Comparison of ENCODE assay signal across 8 mouse cellular contexts in the genomic region with DNA sequence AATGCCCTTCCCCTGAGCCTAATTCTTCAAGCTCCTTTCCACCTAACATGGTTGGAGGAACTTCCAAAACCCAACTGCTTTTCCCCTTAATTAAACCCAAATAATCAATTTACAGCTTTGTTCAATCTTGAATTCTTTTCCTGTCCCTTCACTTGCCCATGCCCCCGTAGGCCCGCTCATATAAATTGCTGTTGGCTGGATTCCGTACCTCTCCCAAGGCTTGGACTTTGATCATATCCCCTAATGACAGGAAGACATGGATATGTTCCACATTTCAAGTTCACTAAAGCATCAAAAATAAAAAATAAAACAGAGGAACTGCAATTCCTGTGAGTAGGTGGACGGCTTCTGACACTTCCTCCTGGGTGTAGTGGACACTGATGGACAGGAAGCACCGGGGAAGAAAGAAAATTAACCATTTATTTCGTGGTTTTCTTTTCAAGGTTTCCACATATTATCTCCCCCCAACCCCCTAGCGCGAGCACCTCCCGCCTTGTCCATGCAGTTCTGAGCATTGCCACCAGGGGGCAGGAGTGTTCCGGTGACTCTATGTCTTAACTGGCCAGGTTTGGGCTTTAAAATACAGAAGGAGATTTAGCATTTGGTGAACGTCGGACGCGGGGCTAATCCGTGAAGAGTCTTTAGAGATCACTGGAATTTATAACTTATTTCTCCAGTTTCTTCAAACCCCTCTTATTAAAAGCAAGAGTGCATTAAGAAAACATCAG. TPM values are rescaled to one million over a fixed set of nuclear protein-coding genes. Genes with fewer than 3 reads are reported as not detected.
A peak's percentile ranks its signal among the peaks of the same experiment; 100 is the strongest.
DNase-seq lines count a peak whose midpoint lies in the region; ATAC-seq and TF ChIP-seq lines count a peak whose summit lies in the region.

No protein-coding gene starts in this region.

- TF ChIP-seq EP300 in stomach, postnatal 0 days (optimal IDR thresholded peaks at IDR 0.05) = no peak

- DNase-seq in midbrain, embryonic 10.5 days (ENCODE audit: low spot score) = peak; percentile 73
- DNase-seq in embryo, embryonic 10.5 days (ENCODE audit: low spot score) = peak; percentile 89
- DNase-seq in heart, adult 11 months = peak; percentile 98
- DNase-seq in kidney, adult 2 months = peak; percentile 83
- peak; percentile 91 for DNase-seq in naive thymus-derived CD4-positive, alpha-beta T cell, adult 2 months (ENCODE audit: low read depth)
- peak; percentile 76 for DNase-seq in stomach, postnatal 0 days (ENCODE audit: low spot score)

- peak; percentile 90 for TF ChIP-seq CTCF in kidney, adult 2 months (conservative IDR thresholded peaks at IDR 0.05; ENCODE audit: insufficient read depth, insufficient read length, low read depth, low read length)
- peak; percentile 96 for TF ChIP-seq CTCF in stomach, postnatal 0 days (IDR thresholded peaks at IDR 0.05; ENCODE audit: low read depth)

- no peak overlapping the region for H3K9ac ChIP-seq in midbrain, embryonic 15.5 days
- no peak overlapping the region for H3K9ac ChIP-seq in limb, embryonic 13.5 days
- H3K9ac ChIP-seq in stomach, postnatal 0 days (ENCODE audit: low read length) = no peak overlapping the region

- WGBS in midbrain, embryonic 10.5 days = 23% methylated on average over 15 of the region's 15 CpGs
- 12% methylated on average over 15 of the region's 15 CpGs for WGBS in midbrain, embryonic 15.5 days
- WGBS in kidney, adult 2 months = 4% methylated on average over 15 of the region's 15 CpGs
- WGBS in limb, embryonic 13.5 days = 17% methylated on average over 15 of the region's 15 CpGs
- 15% methylated on average over 15 of the region's 15 CpGs for WGBS in stomach, postnatal 0 days

- H3K4me3 ChIP-seq in midbrain, embryonic 10.5 days = no peak overlapping the region
- H3K4me3 ChIP-seq in midbrain, embryonic 15.5 days = no peak overlapping the region
- H3K4me3 ChIP-seq in kidney, adult 2 months (ENCODE audit: insufficient read depth, low read depth, low read length) = no peak overlapping the region
- H3K4me3 ChIP-seq in limb, embryonic 13.5 days = no peak overlapping the region
- no peak overlapping the region for H3K4me3 ChIP-seq in stomach, postnatal 0 days (ENCODE audit: low read depth, low read length)

- H3K36me3 ChIP-seq in midbrain, embryonic 10.5 days = peaks cover 3% of the 10 kb centered on the region; the same call in 1 of the 2 replicates
- no peaks in the 10 kb centered on the region for H3K36me3 ChIP-seq in midbrain, embryonic 15.5 days (replicated peaks)
- H3K36me3 ChIP-seq in kidney, adult 2 months (ENCODE audit: control insufficient read depth, insufficient read depth, low read length) = no peaks in the 10 kb centered on the region
- peaks cover 8% of the 10 kb centered on the region; the same call in 1 of the 2 replicates for H3K36me3 ChIP-seq in limb, embryonic 13.5 days
- H3K36me3 ChIP-seq in stomach, postnatal 0 days (ENCODE audit: control insufficient read depth, insufficient read depth, low read length) = no peaks in the 10 kb centered on the region

- ATAC-seq in midbrain, embryonic 15.5 days (replicated peaks) = no peak
- no peak for ATAC-seq in limb, embryonic 13.5 days (ENCODE audit: low FRiP score, low read depth)
- peak; percentile 39; the same call in 1 of the 2 replicates for ATAC-seq in stomach, postnatal 0 days (ENCODE audit: low FRiP score, low TSS enrichment)

- H3K4me1 ChIP-seq in midbrain, embryonic 10.5 days = no peaks in the 10 kb centered on the region
- H3K4me1 ChIP-seq in midbrain, embryonic 15.5 days = no peaks in the 10 kb centered on the region
- no peaks in the 10 kb centered on the region for H3K4me1 ChIP-seq in kidney, adult 2 months (ENCODE audit: control insufficient read depth, insufficient read depth, low read length)
- H3K4me1 ChIP-seq in limb, embryonic 13.5 days = no peaks in the 10 kb centered on the region
- H3K4me1 ChIP-seq in stomach, postnatal 0 days (replicated peaks; ENCODE audit: control insufficient read depth, insufficient read depth) = no peaks in the 10 kb centered on the region

- no peaks in the 10 kb centered on the region for H3K27me3 ChIP-seq in midbrain, embryonic 10.5 days (ENCODE audit: low read depth, poor library complexity, severe bottlenecking)
- H3K27me3 ChIP-seq in midbrain, embryonic 15.5 days (replicated peaks) = no peaks in the 10 kb centered on the region
- H3K27me3 ChIP-seq in kidney, adult 2 months (replicated peaks; ENCODE audit: control insufficient read depth, insufficient read depth, low read length) = no peaks in the 10 kb centered on the region
- no peaks in the 10 kb centered on the region for H3K27me3 ChIP-seq in limb, embryonic 13.5 days
- H3K27me3 ChIP-seq in stomach, postnatal 0 days (ENCODE audit: control insufficient read depth, insufficient read depth, low read length) = no peaks in the 10 kb centered on the region

- no peak overlapping the region for H3K27ac ChIP-seq in midbrain, embryonic 10.5 days (replicated peaks)
- no peak overlapping the region for H3K27ac ChIP-seq in midbrain, embryonic 15.5 days
- H3K27ac ChIP-seq in kidney, adult 2 months (ENCODE audit: insufficient read depth, low read depth, low read length) = no peak overlapping the region
- H3K27ac ChIP-seq in limb, embryonic 13.5 days = no peak overlapping the region
- no peak overlapping the region for H3K27ac ChIP-seq in stomach, postnatal 0 days (replicated peaks)

- no peak for TF ChIP-seq POLR2A in kidney, adult 2 months (IDR thresholded peaks at IDR 0.05; ENCODE audit: low read depth, low read length)

- H3K9me3 ChIP-seq in midbrain, embryonic 10.5 days (replicated peaks) = no peaks in the 10 kb centered on the region
- no peaks in the 10 kb centered on the region for H3K9me3 ChIP-seq in midbrain, embryonic 15.5 days
- H3K9me3 ChIP-seq in limb, embryonic 13.5 days = no peaks in the 10 kb centered on the region
- no peaks in the 10 kb centered on the region for H3K9me3 ChIP-seq in stomach, postnatal 0 days (ENCODE audit: control insufficient read depth, low read length)

- H3K4me2 ChIP-seq in midbrain, embryonic 15.5 days = no peak overlapping the region
- H3K4me2 ChIP-seq in limb, embryonic 13.5 days (replicated peaks) = peak overlapping the region; percentile 28; the same call in 1 of the 2 replicates
- no peak overlapping the region for H3K4me2 ChIP-seq in stomach, postnatal 0 days (replicated peaks; ENCODE audit: low read depth)

RNA-seq across cellular contexts. Expression of gene Cep19, which starts 15.5 kb away (rescaled TPM):
- 36.2 and 38.3 TPM in 2 replicates for polyA plus RNA-seq in midbrain, embryonic 10.5 days (2016; fragmentation: Nextera tagmentation; extraction: Ambion mirVana)
- polyA plus RNA-seq in midbrain, embryonic 15.5 days (2015; fragmentation: Nextera tagmentation; extraction: Ambion mirVana) = 43.2 and 45.2 TPM in 2 replicates
- polyA plus RNA-seq in kidney, adult 2 months (2012; rRNA removed) = 17.2 and 18.9 TPM in 2 replicates
- 30.0 and 33.2 TPM in 2 replicates for polyA plus RNA-seq in limb, embryonic 13.5 days (2015; fragmentation: Nextera tagmentation; extraction: Ambion mirVana)
- polyA plus RNA-seq in stomach, postnatal 0 days (2015; fragmentation: Nextera tagmentation; extraction: Ambion mirVana) = 19.0 and 19.1 TPM in 2 replicates

RNA-seq across cellular contexts. Expression of gene Pigx, which starts 15.6 kb away (rescaled TPM):
- 148 and 153 TPM in 2 replicates for polyA plus RNA-seq in midbrain, embryonic 10.5 days (2016; fragmentation: Nextera tagmentation; extraction: Ambion mirVana)
- polyA plus RNA-seq in midbrain, embryonic 15.5 days (2015; fragmentation: Nextera tagmentation; extraction: Ambion mirVana) = 106 and 109 TPM in 2 replicates
- 29.0 and 33.2 TPM in 2 replicates for polyA plus RNA-seq in kidney, adult 2 months (2012; rRNA removed)
- 124 and 126 TPM in 2 replicates for polyA plus RNA-seq in limb, embryonic 13.5 days (2015; fragmentation: Nextera tagmentation; extraction: Ambion mirVana)
- 69.8 and 71.8 TPM in 2 replicates for polyA plus RNA-seq in stomach, postnatal 0 days (2015; fragmentation: Nextera tagmentation; extraction: Ambion mirVana)

RNA-seq across cellular contexts. Expression of gene Pak2, which starts 36.0 kb away (rescaled TPM):
- polyA plus RNA-seq in midbrain, embryonic 10.5 days (2016; fragmentation: Nextera tagmentation; extraction: Ambion mirVana) = 40.8 and 45.1 TPM in 2 replicates
- 36.2 and 37.6 TPM in 2 replicates for polyA plus RNA-seq in midbrain, embryonic 15.5 days (2015; fragmentation: Nextera tagmentation; extraction: Ambion mirVana)
- polyA plus RNA-seq in kidney, adult 2 months (2012; rRNA removed) = 15.7 and 18.3 TPM in 2 replicates
- 30.0 and 32.3 TPM in 2 replicates for polyA plus RNA-seq in limb, embryonic 13.5 days (2015; fragmentation: Nextera tagmentation; extraction: Ambion mirVana)
- 22.2 and 23.6 TPM in 2 replicates for polyA plus RNA-seq in stomach, postnatal 0 days (2015; fragmentation: Nextera tagmentation; extraction: Ambion mirVana)

RNA-seq across cellular contexts. Expression of gene Nrros, which starts 50.3 kb away (rescaled TPM):
- 8.9 and 9.1 TPM in 2 replicates for polyA plus RNA-seq in midbrain, embryonic 10.5 days (2016; fragmentation: Nextera tagmentation; extraction: Ambion mirVana)
- 8.4 and 8.6 TPM in 2 replicates for polyA plus RNA-seq in midbrain, embryonic 15.5 days (2015; fragmentation: Nextera tagmentation; extraction: Ambion mirVana)
- polyA plus RNA-seq in kidney, adult 2 months (2012; rRNA removed) = 7.9 and 11.6 TPM in 2 replicates
- polyA plus RNA-seq in limb, embryonic 13.5 days (2015; fragmentation: Nextera tagmentation; extraction: Ambion mirVana) = 12.3 and 14.3 TPM in 2 replicates
- polyA plus RNA-seq in stomach, postnatal 0 days (2015; fragmentation: Nextera tagmentation; extraction: Ambion mirVana) = 8.2 TPM in 2 replicates
